Mouse (Mus musculus) T-helper 17 cell (primary cell): ENCODE measurements around the gene Prpf8.

Experiments used
- in situ Hi-C, 2 experiments: fragments of 300-600 bp; cut with MboI, MseI; formaldehyde crosslinking; loops; 1 replicate in 1 of 2; 2 replicates in 1 of 2; pipeline ENCODE4 v1.15.1; 2025; ENCODE audit warnings: high pct_unique_total_duplicates in 2 of 2

Prpf8 gene

DNA sequence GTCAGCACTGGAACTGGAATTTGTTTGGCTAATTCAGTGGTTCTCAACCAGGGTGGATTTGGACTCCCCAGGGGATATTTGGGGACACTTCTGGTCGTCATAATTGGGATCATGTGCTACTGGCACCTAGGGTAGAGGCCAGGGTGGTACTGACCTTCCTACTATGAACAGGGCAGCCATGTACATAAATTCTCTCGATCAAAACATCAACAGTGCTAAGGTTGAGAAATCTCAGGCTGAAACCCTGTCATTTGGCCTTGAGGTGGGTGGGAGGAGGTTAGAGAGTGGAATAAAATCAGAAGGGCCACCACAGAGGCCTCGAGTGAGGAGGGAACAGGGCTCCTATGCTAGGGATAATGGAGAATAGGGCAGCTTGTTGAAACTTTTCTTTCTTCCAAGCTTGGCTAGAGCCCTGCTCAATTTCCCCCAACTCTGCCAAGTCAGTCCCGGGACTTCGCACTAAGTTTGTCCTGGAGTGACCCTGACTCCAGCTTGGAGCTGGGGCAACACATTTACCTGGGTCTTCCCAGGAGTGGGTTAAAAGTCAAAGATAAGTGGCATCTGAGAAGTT is 27.4 kb upstream of the Prpf8 start:
- in situ Hi-C loops = no loop called here

GRCm38 (mm10) chr11:75459751-75460102 is 26.9 kb upstream of the Prpf8 start:
- in situ Hi-C loops = loop anchor here in 1 of 2 experiments (10.0 kb wide), 1 partner anchor 625 kb away; the partner anchor contains the start of gene Mnt

GRCm38 (mm10) chr11:75460103-75460843 is 26.3 kb upstream of the Prpf8 start:
- in situ Hi-C loops = loop anchor here in 1 of 2 experiments (10.0 kb wide), 1 partner anchor 625 kb away; the partner anchor contains the start of gene Mnt

DNA sequence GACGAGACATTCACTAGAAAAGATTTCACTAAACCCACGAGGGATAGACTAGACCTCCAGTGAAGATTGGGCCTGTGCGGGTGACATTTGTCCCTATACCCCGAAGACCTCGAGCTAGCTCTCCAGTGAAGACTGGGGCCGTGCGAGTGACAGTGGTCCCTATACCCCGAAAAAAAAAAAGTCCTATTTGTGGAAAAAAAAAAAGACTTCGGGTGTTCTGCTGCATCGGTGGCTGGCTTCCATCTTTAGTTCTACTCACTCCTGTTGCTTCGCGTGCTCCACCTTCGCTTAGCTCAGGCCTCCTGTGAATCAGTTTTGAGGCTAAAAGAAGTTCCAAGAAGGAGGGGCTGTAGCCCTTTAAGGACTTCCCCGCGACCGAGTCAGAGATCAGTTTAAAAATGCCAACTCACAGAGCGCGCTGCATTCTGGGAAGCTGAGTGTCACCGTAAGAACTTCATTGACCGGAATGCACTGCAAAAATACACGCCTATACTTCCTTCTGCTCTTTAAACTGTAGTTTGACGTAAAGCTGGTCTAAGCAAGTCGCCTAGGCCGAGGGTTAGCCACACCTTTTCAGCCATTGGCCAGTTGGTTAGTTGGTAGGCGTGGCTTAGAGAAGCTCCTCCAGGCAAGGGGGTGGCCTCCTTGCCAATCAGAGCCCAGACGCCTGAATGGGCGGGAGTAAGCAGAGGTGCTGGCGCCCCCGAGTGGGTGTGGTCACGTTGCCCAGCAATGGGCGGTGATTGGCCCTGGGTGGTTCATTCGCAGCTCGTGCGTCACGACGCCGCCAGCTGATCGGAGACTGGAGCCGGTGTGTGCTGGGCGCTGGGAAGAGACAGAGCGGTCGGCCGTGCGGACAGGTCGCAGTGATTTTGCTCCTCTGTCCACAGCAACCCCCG is 25.5 kb upstream of the Prpf8 start, which contains the start of gene Tlcd2:
TSS of gene Tlcd2 (plus strand) at position 872 of the 899 bp plus-strand sequence.
- in situ Hi-C loops = loop anchor here in 1 of 2 experiments (10.0 kb wide), 1 partner anchor 626 kb away; the partner anchor contains the start of gene Mnt

- in situ Hi-C loops = loop anchor here in 1 of 2 experiments (10.0 kb wide), 1 partner anchor 627 kb away; the partner anchor contains the start of gene Mnt
These were observed 24.8 kb upstream of the Prpf8 start for GRCm38 (mm10) chr11:75461743-75462252.

DNA sequence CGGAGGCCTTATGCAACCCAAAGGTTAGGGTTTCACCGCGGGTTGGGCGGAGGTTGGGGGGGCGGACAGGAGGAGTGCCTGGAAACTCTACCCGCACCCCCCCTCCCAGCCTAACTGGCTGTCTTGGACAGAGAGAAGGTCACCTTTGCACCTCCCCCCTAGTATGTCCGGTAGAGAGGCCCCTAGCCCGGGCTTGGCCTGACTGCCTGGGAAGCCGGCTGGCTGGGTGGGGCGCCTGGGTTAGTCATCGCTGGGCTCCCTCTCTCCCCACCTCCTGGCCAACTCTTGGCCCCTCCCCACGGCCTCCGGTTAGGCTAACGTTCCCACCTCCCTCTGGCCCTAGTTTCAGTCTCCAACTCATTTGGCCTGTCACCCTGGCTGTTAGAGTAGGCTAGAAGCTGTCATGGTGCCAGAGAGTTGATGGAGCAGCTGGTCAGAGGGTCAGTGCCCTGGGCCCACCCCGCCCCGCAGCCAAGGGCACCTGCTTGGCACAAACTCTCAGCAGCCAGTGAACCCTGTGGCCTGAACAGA is 24.3 kb upstream of the Prpf8 start:
- in situ Hi-C loops = loop anchor here in 1 of 2 experiments (10.0 kb wide), 1 partner anchor 628 kb away; the partner anchor contains the start of gene Mnt

DNA sequence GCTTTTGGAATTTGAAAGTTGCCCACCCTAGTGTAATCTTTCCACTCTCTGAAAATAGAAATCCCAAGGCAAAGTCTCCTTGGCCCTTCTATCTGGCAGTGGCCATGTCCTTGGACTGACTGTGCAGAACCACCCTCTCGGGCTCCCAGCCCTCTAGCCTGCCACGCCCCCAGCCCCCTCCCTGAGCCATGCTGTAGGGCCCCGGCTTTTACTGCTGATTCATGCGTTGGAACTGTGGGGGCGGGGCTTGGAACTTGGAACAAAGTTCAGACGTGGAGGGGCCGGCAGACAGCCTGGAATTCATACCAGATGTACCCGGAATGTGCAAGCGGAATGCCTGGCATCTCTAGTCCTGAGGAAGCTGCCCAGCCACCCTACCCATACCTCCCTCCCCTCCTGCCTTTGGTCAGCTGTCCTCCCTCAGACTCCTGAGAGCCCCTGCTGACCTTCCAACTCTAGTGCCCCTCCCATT is 23.7 kb upstream of the Prpf8 start:
- in situ Hi-C loops = loop anchor here in 1 of 2 experiments (10.0 kb wide), 1 partner anchor 628 kb away; the partner anchor contains the start of gene Mnt

GRCm38 (mm10) chr11:75463624-75464023 is 23.0 kb upstream of the Prpf8 start:
- in situ Hi-C loops = loop anchor here in 1 of 2 experiments (10.0 kb wide), 1 partner anchor 629 kb away; the partner anchor contains the start of gene Mnt

GRCm38 (mm10) chr11:75464417-75464816 is 22.2 kb upstream of the Prpf8 start:
- in situ Hi-C loops = loop anchor here in 1 of 2 experiments (10.0 kb wide), 1 partner anchor 630 kb away; the partner anchor contains the start of gene Mnt

GRCm38 (mm10) chr11:75465051-75465450 is 21.6 kb upstream of the Prpf8 start:
- in situ Hi-C loops = loop anchor here in 1 of 2 experiments (10.0 kb wide), 1 partner anchor 630 kb away; the partner anchor contains the start of gene Mnt

DNA sequence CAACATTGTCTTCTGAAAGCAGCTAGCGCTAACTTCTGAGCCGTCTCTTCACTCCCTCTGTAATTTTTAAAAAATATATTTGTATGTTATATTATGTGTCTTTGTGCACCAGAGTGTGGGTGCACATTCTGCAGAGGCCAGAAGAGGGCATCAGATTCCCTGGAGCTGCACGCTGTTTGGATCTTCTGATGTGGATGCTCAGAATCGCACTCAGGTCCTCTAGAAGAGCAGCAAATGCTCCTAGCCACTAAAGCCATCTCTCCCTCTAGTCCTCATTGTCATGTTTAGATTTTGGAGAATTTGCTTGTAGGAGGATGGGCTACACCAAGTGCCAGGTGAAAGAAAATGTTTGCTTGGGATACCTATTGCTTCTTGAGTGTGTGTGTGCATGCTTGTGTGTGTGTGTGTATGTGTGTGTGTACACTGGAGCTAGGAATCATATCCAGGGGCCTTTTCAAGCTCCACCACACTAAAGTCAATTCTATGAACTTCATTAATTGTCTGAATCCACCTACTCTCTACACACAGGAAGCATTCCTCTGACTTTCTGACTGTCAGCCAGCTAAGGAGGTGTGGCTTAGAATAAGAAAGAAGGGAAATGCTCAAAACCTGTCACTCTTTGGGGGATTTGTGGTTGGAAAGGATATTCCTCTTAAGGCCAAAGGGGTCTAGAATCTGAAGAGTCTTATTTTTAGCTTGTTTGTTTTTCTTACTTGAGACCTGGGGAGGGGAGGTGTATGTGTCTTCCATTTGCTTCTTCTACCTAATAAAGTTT is 19.7 kb upstream of the Prpf8 start:
- in situ Hi-C loops = loop anchor here in 1 of 2 experiments (10.0 kb wide), 1 partner anchor 632 kb away; the partner anchor contains the start of gene Mnt

DNA sequence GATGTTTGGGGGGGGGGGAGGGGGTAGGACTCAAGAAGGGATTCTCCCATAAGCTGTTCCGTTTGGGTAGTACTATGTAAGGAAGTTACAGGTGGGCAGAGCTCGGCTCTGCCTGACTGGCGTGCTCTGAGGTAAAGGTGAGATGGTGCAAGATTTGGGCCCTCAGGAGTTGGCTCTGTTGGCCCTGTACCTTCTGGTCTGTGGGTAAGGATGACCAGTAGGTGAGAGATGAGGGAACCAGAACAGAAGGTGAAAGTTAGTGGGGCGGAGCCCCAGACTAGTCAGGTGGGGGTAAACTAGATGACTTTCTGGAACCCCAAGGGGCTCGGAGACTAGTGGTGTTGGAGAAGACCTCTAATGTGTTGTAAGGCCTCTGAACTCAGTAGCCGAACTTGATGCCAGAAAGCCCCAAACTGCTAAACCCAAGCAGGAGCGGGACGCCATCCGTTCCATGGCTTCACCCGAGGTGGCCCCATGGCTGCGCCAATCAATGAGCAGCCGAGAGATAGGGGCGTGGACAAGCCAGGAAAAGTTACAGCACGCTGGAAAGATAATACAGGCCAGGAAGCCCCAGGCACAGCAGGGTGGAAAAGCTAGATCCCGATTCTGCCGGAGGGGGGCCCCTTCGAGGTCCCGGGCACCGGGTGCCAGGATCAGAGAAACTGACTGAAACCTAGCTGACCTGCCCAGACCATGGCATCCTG is 19.0 kb upstream of the Prpf8 start:
- in situ Hi-C loops = loop anchor here in 1 of 2 experiments (10.0 kb wide), 1 partner anchor 633 kb away; the partner anchor contains the start of gene Mnt

DNA sequence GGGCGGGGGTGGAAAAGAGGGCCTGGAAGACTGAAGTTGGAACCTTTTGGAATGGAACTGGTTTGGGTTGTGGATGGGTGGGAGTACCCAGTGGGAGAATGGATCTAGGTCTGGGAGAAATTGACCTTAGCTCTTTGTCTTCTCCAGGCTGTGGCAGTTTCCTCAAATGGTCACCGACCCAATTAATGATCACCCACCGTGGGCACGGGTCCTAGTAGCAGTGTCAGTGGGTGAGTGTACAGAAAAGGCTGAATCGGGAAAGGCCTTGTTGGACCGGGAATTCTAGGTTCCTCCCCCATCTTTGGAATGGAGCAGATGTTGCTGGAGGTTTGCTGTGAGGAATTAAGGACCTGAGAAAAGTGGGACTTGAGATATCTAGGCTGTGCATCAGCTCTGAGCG is 18.2 kb upstream of the Prpf8 start:
- in situ Hi-C loops = loop anchor here in 1 of 2 experiments (10.0 kb wide), 1 partner anchor 634 kb away; the partner anchor contains the start of gene Mnt

- in situ Hi-C loops = loop anchor here in 1 of 2 experiments (10.0 kb wide), 1 partner anchor 634 kb away; the partner anchor contains the start of gene Mnt
These were observed 17.4 kb upstream of the Prpf8 start for GRCm38 (mm10) chr11:75469261-75469660.

DNA sequence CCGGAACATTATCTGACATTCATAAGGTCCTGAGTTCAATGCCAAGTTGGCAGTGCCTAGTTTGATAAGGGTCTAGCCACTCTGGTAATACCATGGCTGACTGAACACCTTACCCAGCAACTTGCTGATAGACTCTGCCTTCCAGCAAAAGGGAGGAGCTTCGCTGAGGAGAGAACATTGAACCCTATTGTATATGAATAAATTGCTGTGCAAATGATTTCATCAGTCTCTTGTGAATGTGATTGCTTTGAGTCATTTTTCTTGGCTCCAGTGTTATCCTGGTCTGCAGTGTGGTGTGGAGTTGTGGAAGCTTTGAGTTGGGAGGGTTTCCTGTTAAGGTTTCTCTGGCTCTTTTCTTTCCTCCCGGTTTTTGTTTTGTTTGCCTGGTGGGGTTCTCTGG is 15.9 kb upstream of the Prpf8 start:
- in situ Hi-C loops = no loop called here

GRCm38 (mm10) chr11:75472469-75473081 is 14.0 kb upstream of the Prpf8 start:
- in situ Hi-C loops = no loop called here

GRCm38 (mm10) chr11:75473376-75473775 is 13.2 kb upstream of the Prpf8 start:
- in situ Hi-C loops = no loop called here

- in situ Hi-C loops = no loop called here
These were observed 424 bp upstream of the Prpf8 start for GRCm38 (mm10) chr11:75486192-75486591.
